Mouse (Mus musculus): Measurements from ENCODE around the gene Hk2.

- TF ChIP-seq CTCF (IDR thresholded peaks at IDR 0.05; ENCODE audit: low read depth, low read length) (no peak), POLR2A (IDR thresholded peaks at IDR 0.05; ENCODE audit: borderline replicate concordance, low read depth, low read length) (no peak)
Measured at GRCm38 (mm10) chr6:82756216-82756615, 18.0 kb downstream of the Hk2 start.

All from bone marrow macrophage, adult 2 months (primary cell).